Mouse (Mus musculus) hindbrain, embryonic 10.5 days (tissue): Measurements from ENCODE around the gene Cd300a. TPM values are rescaled to one million over a fixed set of nuclear protein-coding genes. Genes with fewer than 3 reads are reported as not detected.

Source experiments
- DNase-seq: peaks from one replicate; pipeline ENCODE4 v3.0.0-alpha.2; 2017; ENCODE audit warnings: low spot score
- H3K27ac ChIP-seq: fragments of 300-500 bp; sonication (generic); 2 replicates; pipeline ENCODE4 v1.5.1; 2016; ENCODE audit warnings: mild to moderate bottlenecking, moderate library complexity
- H3K27me3 ChIP-seq: fragments of 300-500 bp; sonication (generic); 2 replicates; pipeline ENCODE4 v1.6.1; 2016; ENCODE audit warnings: mild to moderate bottlenecking; ENCODE audit not compliant: poor library complexity, insufficient read depth, severe bottlenecking
- H3K36me3 ChIP-seq: fragments of 300-500 bp; sonication (generic); 2 replicates; pipeline ENCODE4 v1.6.1; 2016; ENCODE audit warnings: mild to moderate bottlenecking, moderate library complexity
- H3K4me1 ChIP-seq: fragments of 300-500 bp; sonication (generic); replicated peaks from 2 replicates; pipeline ENCODE4 v1.6.1; 2016; ENCODE audit warnings: mild to moderate bottlenecking
- H3K4me3 ChIP-seq: fragments of 300-500 bp; sonication (generic); 2 replicates; pipeline ENCODE4 v1.5.1; 2016; ENCODE audit warnings: mild to moderate bottlenecking, moderate library complexity
- H3K9me3 ChIP-seq: fragments of 300-500 bp; sonication (generic); 2 replicates; pipeline ENCODE4 v1.6.1; 2016; ENCODE audit warnings: mild to moderate bottlenecking, moderate library complexity
- WGBS: fragments of 180-500 bp; shearing (Covaris S2); methylation state at CpG from one replicate; pipeline ENCODE4 v1.1.7; 2016; 5-methylcytosine and 5-hydroxymethylcytosine counted together
- polyA plus RNA-seq: library from polyadenylated mRNA; unstranded; fragments of >200 nt; fragmentation: Nextera tagmentation; extraction: Ambion mirVana; gene quantifications from 2 replicates; pipeline ENCODE4 v1.2.1, GENCODE M21; 2016

The Cd300a gene
- polyA plus RNA-seq, 1 experiment from 2014 or later: 1.0 TPM

GRCm38 (mm10) chr11:114871540-114871939 lies 18.3 kb upstream of the Cd300a start:
- WGBS: 93% methylated on average over 2 of the region's 2 CpGs
- Histone ChIP-seq H3K9me3 (no peaks in the 10 kb centered on the region), H3K4me1 (peaks cover 56% of the 10 kb centered on the region), H3K4me3 (no peak overlapping the region), H3K27me3 (peaks cover 14% of the 10 kb centered on the region; the same call in 1 of the 2 replicates), H3K27ac (0 out of 2 replicates have a peak overlapping the region, but pooled peaks have one; percentile 35), H3K36me3 (peaks cover 38% of the 10 kb centered on the region)
- no peak for DNase-seq

DNA sequence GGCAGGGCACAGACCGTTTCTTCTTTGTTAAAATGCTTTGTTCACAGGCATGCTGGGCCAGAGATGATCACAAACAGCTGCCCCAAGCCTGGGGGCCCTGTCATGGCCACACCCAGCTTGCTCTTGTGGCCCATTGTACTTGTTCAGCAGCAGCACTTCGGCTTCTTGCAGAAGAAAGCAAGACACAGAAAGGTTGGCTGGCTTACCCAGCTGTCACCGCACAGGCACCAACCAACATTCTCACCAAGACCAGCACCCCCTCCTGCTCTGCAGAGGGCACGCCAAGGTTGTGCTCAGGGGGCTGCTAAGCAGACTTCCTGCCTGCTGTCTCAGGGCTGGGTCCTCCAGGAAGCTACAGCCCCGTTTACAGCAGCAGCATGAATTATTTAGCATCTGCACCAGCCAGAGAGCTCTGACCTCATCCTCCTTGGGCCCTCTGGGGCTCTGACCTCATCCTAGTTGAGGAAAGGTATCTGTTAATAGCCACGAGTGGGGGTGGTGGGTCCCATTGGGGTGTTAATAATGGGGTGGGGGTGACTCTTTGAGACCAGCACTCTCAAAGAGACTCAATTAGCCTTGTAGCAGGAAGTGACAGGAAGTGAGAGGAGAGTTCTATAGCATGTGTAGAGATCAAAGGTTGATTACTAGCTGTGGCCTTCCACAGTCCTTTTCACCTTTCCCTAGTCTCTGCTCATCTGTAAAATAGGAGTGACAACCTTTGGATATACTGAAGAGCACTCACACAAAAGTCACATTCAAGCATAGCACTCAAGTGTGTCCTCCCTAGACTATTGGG lies 16.6 kb upstream of the Cd300a start:
- WGBS: 14% methylated on average over 6 of the region's 6 CpGs
- Histone ChIP-seq H3K4me3 (peak overlapping the region; percentile 6; the same call in 1 of the 2 replicates), H3K27ac (peak overlapping the region; percentile 83), H3K9me3 (no peaks in the 10 kb centered on the region), H3K27me3 (peaks cover 14% of the 10 kb centered on the region; the same call in 1 of the 2 replicates), H3K36me3 (peaks cover 32% of the 10 kb centered on the region), H3K4me1 (peaks cover 49% of the 10 kb centered on the region)
- no peak for DNase-seq

DNA sequence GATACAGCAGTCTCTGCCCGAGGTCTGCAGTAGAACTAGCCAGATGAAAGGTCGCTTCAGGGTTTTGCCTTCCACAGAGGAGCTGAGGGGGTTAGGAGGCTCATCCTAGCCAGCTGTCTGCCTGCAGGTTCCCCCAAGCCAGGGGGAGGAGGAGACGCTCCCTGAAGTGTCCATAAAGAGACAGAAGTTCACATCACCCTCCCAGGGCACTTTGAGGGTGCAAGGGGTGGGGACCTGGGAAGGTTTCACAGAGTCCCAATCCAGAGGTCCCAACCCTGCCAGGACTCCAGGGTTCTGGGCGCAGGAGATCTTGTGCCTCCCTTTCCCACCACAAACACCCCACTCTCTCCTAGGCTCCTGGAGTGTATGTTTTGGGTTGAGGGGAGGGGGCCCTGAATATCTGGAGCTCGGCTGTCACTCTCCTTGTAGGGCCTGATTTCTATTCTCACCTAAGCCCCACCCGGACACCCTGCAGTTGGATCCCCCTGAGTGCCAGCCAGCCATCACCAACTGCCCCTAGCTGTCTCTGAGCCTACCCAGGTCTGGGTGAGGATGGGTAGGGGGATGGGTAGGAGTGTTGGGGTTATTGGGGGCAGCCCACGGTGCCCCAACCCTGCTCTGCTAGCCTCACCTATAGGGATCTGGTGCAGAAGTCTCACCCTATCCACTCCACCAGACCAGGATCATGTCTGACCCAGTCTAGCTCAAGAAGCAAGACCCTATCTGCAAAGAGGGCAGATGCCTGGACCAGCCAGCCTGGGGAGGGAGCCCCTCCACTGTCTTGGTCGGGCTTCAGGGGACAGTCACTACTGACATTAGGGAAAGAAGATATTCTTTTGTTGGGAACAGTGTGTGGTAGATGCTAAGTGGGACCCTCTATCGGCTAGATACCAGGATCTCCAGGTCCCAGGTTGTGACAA lies 15.4 kb upstream of the Cd300a start:
- DNase-seq: peak; percentile 9
- no peak overlapping the region for H3K4me3 ChIP-seq
- no peaks in the 10 kb centered on the region for H3K9me3 ChIP-seq
- H3K27ac ChIP-seq: peak overlapping the region; percentile 60
- 49% methylated on average over 9 of the region's 9 CpGs for WGBS
- peaks cover 21% of the 10 kb centered on the region for H3K36me3 ChIP-seq
- peaks cover 49% of the 10 kb centered on the region for H3K4me1 ChIP-seq
- H3K27me3 ChIP-seq: peaks cover 14% of the 10 kb centered on the region; the same call in 1 of the 2 replicates

DNA sequence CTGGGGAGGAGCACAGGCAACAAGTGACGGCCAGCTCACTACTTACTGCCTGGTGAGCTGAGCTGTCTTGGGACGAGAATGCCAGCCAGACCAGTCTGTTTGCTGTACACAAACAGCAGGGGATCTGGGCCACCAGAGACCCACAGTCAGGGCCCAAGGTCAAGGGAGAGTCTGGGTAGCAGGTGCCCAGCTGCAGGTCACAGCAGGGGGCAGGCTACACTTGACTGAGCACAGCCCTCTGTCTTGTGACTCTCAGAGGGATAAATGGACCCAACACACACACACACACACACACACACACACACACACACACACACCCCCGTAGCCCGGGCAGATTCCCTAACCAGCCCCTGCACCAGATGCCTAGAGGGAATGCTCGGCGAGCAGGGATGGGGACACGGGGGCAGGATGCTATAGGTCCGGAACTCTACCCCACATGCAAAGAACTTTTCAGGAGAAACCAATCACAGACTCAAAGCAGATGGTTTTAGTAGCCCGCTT lies 14.5 kb upstream of the Cd300a start:
- Histone ChIP-seq H3K36me3 (peaks cover 19% of the 10 kb centered on the region), H3K4me3 (no peak overlapping the region), H3K27me3 (peaks cover 14% of the 10 kb centered on the region; the same call in 1 of the 2 replicates), H3K9me3 (no peaks in the 10 kb centered on the region), H3K27ac (peak overlapping the region; percentile 53; the same call in 1 of the 2 replicates), H3K4me1 (peaks cover 51% of the 10 kb centered on the region)
- WGBS: 8% methylated on average over 9 of the region's 9 CpGs
- peak; percentile 46 for DNase-seq

DNA sequence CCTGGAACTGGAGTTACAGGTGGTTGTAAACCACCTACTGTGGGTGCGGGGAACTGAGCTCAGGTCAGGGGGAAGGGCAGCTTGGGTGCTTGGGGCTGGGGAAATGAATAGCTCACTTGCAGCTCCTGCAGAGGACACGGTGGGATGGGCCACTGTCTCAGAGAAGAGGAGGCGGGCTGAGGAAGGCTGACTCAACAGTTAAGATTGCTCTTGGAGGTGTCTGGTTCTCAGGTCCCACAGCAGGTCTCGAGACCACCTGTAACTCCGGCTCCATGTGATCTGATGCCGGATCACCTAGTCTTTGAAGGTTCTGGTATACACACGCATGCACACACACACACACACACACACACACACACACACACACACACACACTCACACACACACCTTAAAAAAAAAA lies 13.7 kb upstream of the Cd300a start:
- Histone ChIP-seq H3K27ac (0 out of 2 replicates have a peak overlapping the region, but pooled peaks have one; percentile 35), H3K9me3 (no peaks in the 10 kb centered on the region), H3K27me3 (peaks cover 14% of the 10 kb centered on the region; the same call in 1 of the 2 replicates), H3K36me3 (peaks cover 11% of the 10 kb centered on the region), H3K4me3 (no peak overlapping the region), H3K4me1 (peaks cover 51% of the 10 kb centered on the region)
- DNase-seq: no peak
- 44% methylated on average over 7 of the region's 7 CpGs for WGBS

- Histone ChIP-seq H3K36me3 (peaks cover 6% of the 10 kb centered on the region), H3K27me3 (peaks cover 14% of the 10 kb centered on the region; the same call in 1 of the 2 replicates), H3K4me3 (no peak overlapping the region), H3K4me1 (peaks cover 51% of the 10 kb centered on the region), H3K9me3 (no peaks in the 10 kb centered on the region), H3K27ac (no peak overlapping the region)
- DNase-seq: no peak
- 49% methylated on average over 2 of the region's 2 CpGs for WGBS
Observed at GRCm38 (mm10) chr11:114876621-114877020, 13.2 kb upstream of the Cd300a start.

DNA sequence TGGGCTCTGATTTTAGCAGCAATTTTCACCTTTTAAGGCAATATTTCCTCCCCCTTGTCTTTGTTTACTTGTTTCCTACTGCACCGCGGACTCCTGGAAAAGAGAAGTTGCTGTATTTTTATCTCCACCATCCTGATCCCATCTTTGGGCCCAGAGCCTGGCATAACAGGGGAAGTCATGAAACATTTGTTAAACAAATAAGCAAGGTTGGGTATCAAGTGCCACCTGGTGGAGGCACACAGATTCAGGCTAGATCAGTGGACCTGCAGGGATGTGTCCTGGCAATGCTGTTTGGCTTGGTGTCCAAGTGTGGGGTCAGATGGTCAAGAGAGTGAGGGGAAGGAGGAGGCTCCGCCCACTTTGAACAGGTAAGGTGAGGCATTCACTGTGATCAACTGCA lies 12.7 kb upstream of the Cd300a start:
- 0 out of 2 replicates have a peak, but pooled peaks cover 3% of the 10 kb centered on the region for H3K36me3 ChIP-seq
- no peaks in the 10 kb centered on the region for H3K9me3 ChIP-seq
- peaks cover 51% of the 10 kb centered on the region for H3K4me1 ChIP-seq
- DNase-seq: peak; percentile 59
- H3K27ac ChIP-seq: no peak overlapping the region
- WGBS: 62% methylated on average over 3 of the region's 3 CpGs
- no peak overlapping the region for H3K4me3 ChIP-seq
- peaks cover 14% of the 10 kb centered on the region; the same call in 1 of the 2 replicates for H3K27me3 ChIP-seq

DNA sequence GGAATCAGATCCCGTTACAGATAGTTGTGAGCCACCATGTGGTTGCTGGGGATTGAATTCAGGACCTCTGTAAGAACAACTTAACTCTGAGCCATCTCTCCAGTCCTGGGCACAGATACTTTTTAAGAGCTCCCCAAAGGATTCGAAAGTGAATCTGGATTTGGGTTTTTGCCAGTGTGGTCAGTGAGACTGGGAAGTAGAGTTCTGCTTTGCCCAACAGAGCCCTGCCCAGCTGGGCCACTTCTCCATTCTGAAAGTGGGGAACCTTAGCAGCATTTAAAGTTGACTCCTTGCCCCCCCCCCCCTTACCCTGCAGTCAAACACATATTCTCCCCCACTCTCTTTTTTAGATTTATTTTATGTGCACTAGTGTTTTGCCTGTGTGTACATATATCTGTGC lies 10.2 kb upstream of the Cd300a start:
- Histone ChIP-seq H3K4me1 (peaks cover 37% of the 10 kb centered on the region), H3K27me3 (peaks cover 4% of the 10 kb centered on the region; the same call in 1 of the 2 replicates), H3K27ac (no peak overlapping the region), H3K36me3 (no peaks in the 10 kb centered on the region), H3K4me3 (no peak overlapping the region), H3K9me3 (no peaks in the 10 kb centered on the region)
- no peak for DNase-seq
- WGBS: 84% methylated on average over 2 of the region's 2 CpGs

DNA sequence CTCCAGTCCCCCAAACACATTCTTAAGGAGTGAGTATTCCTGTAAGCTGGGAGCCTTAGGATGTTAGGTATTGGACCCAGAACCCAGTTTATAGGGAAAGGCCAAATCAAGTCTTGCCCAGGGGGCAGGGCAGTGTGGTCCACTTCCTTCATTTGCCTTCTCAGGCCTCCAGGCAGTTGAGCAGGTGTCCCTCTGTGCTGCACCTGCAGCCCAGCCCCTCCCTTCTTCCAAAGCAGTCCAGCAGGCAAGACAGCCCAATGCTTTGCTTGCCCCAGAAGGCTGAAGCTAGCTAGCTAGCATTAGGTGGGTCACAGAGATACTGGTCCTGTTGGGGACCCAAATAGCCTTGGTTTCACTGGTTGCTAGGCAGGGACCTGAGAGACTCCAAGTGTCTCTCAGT lies 9.7 kb upstream of the Cd300a start:
- peaks cover 32% of the 10 kb centered on the region for H3K4me1 ChIP-seq
- no peaks in the 10 kb centered on the region for H3K9me3 ChIP-seq
- peaks cover 3% of the 10 kb centered on the region; the same call in 1 of the 2 replicates for H3K27me3 ChIP-seq
- H3K27ac ChIP-seq: no peak overlapping the region
- no peak for DNase-seq
- H3K4me3 ChIP-seq: no peak overlapping the region
- no peaks in the 10 kb centered on the region for H3K36me3 ChIP-seq

GRCm38 (mm10) chr11:114880589-114880988 lies 9.3 kb upstream of the Cd300a start:
- Histone ChIP-seq H3K4me1 (peaks cover 28% of the 10 kb centered on the region), H3K27ac (no peak overlapping the region), H3K9me3 (no peaks in the 10 kb centered on the region), H3K27me3 (peaks cover 3% of the 10 kb centered on the region; the same call in 1 of the 2 replicates), H3K4me3 (no peak overlapping the region), H3K36me3 (no peaks in the 10 kb centered on the region)
- peak; percentile 45 for DNase-seq
- 0% methylated on average over 1 of the region's 1 CpGs for WGBS

- H3K27me3 ChIP-seq: no peaks in the 10 kb centered on the region; the same call in 1 of the 2 replicates
- peaks cover 12% of the 10 kb centered on the region; the same call in 1 of the 2 replicates for H3K4me1 ChIP-seq
- H3K9me3 ChIP-seq: no peaks in the 10 kb centered on the region
- no peaks in the 10 kb centered on the region for H3K36me3 ChIP-seq
- H3K27ac ChIP-seq: 0 out of 2 replicates have a peak overlapping the region, but pooled peaks have one; percentile 5
- 92% methylated on average over 4 of the region's 4 CpGs for WGBS
- DNase-seq: no peak
- no peak overlapping the region for H3K4me3 ChIP-seq
Observed at GRCm38 (mm10) chr11:114883251-114883789, 6.5 kb upstream of the Cd300a start.
